ENCODE assay signal across 12 mouse cellular contexts in genomic region chr5:129065946-129066345, GRCm38 (mm10). TPM values are rescaled to one million over a fixed set of nuclear protein-coding genes. Genes with fewer than 3 reads are reported as not detected.
DNase-seq lines count a peak whose midpoint lies in the region; ATAC-seq and TF ChIP-seq lines count a peak whose summit lies in the region.
"Had no signal": no experiment of that assay in that cellular context is flagged by ENCODE, and none has a peak within 500 bp of the region (broad histone marks: within the 10 kb centered on the region; RNA-seq: fewer than 3 reads in every experiment).

No protein-coding gene starts in this region.

- peaks cover 0 to 33% of the 10 kb centered on the region in 2 experiments; a peak in 2 of 4 replicates for H3K4me1 ChIP-seq in CH12.LX (ENCODE audit: control insufficient read depth in 1 of 2, insufficient read depth in 2 of 2)
- H3K4me1 ChIP-seq in lung, postnatal 0 days (ENCODE audit: insufficient read depth, low read depth, low read length): no peaks in the 10 kb centered on the region
- H3K4me1 ChIP-seq in hindbrain, embryonic 12.5 days: peaks cover 10% of the 10 kb centered on the region

- TF ChIP-seq EP300 in CH12.LX (IDR thresholded peaks at IDR 0.05; ENCODE audit: low read length): no peak
- no peak for TF ChIP-seq EP300 in lung, postnatal 0 days (IDR thresholded peaks at IDR 0.05)

- TF ChIP-seq CTCF in CH12.LX (conservative IDR thresholded peaks at IDR 0.05 in 1 of 2, IDR thresholded peaks at IDR 0.05 in 1 of 2; ENCODE audit: low read depth in 2 of 2, low read length in 2 of 2): no peak
- TF ChIP-seq CTCF in lung, postnatal 0 days (IDR thresholded peaks at IDR 0.05): no peak

- H3K79me2 ChIP-seq in CH12.LX (replicated peaks; ENCODE audit: control insufficient read depth, extremely low read depth, insufficient read depth, poor library complexity, severe bottlenecking): no peaks in the 10 kb centered on the region

- H3K27me3 ChIP-seq in CH12.LX (replicated peaks): peaks cover 19% of the 10 kb centered on the region
- H3K27me3 ChIP-seq in lung, postnatal 0 days (replicated peaks; ENCODE audit: insufficient read depth, low read length): 0 out of 2 replicates have a peak, but pooled peaks cover 4% of the 10 kb centered on the region
- H3K27me3 ChIP-seq in hindbrain, embryonic 12.5 days: peaks cover 5% of the 10 kb centered on the region

- dilution Hi-C loops in CH12.LX (cut with MboI; ENCODE audit: extremely low pct_ligation_motif_present, extremely low pct_unique_long_range_greater_than_20kb, low sequenced_read_pairs): no loop called here

- H3K9me3 ChIP-seq in CH12.LX (replicated peaks; ENCODE audit: low read length): no peaks in the 10 kb centered on the region
- H3K9me3 ChIP-seq in lung, postnatal 0 days (ENCODE audit: low read length): no peaks in the 10 kb centered on the region
- H3K9me3 ChIP-seq in hindbrain, embryonic 12.5 days (replicated peaks): no peaks in the 10 kb centered on the region
- H3K9me3 ChIP-seq: limb, embryonic 12.5 days had no signal

- no peak for TF ChIP-seq POLR2A in CH12.LX (IDR thresholded peaks at IDR 0.05; ENCODE audit: low read depth, low read length)

- H3K27ac ChIP-seq in CH12.LX (ENCODE audit: insufficient read depth, low read depth): no peak overlapping the region
- H3K27ac ChIP-seq in lung, postnatal 0 days (ENCODE audit: low read length): no peak overlapping the region
- H3K27ac ChIP-seq in hindbrain, embryonic 12.5 days: no peak overlapping the region
- H3K27ac ChIP-seq: limb, embryonic 12.5 days had no signal

- H3K4me3 ChIP-seq in CH12.LX (replicated peaks in 1 of 3; ENCODE audit: low read depth in 2 of 3, low read length in 2 of 3, poor library complexity in 1 of 3): no peak overlapping the region
- H3K4me3 ChIP-seq in lung, postnatal 0 days (ENCODE audit: low read depth, low read length): no peak overlapping the region
- no peak overlapping the region for H3K4me3 ChIP-seq in hindbrain, embryonic 12.5 days
- H3K4me3 ChIP-seq: limb, embryonic 12.5 days had no signal

- H3K9ac ChIP-seq in CH12.LX (ENCODE audit: insufficient read depth, low read depth): no peak overlapping the region
- H3K9ac ChIP-seq in lung, postnatal 0 days (replicated peaks; ENCODE audit: low read depth): no peak overlapping the region
- H3K9ac ChIP-seq in hindbrain, embryonic 12.5 days: no peak overlapping the region
- H3K9ac ChIP-seq: limb, embryonic 12.5 days had no signal

- DNase-seq in 3134 (ENCODE audit: extremely low read depth, insufficient read length, low spot score): peak; percentile 63
- DNase-seq in CH12.LX (ENCODE audit: extremely low read depth): peak; percentile 39
- peak; percentile 75 for DNase-seq in gastrocnemius, postnatal 14 days
- peak; percentile 73 for DNase-seq in lung, postnatal 0 days (ENCODE audit: low spot score)
- DNase-seq in spleen, postnatal 10 days (ENCODE audit: low spot score in 2 of 2): no peak
- DNase-seq in right cerebral cortex, postnatal 25 days: no peak
- no peak for DNase-seq in cerebellum, postnatal 4 days (ENCODE audit: low spot score in 2 of 2)
- DNase-seq: cerebellum, postnatal 36 days; kidney, adult 8-10 months; thymus, postnatal 36 days had no signal

- H3K36me3 ChIP-seq in CH12.LX (replicated peaks in 1 of 2; ENCODE audit: control insufficient read depth in 1 of 2, insufficient read depth in 1 of 2, low read length in 1 of 2): no peaks in the 10 kb centered on the region
- H3K36me3 ChIP-seq in lung, postnatal 0 days (ENCODE audit: insufficient read depth, low read length): no peaks in the 10 kb centered on the region
- no peaks in the 10 kb centered on the region for H3K36me3 ChIP-seq in hindbrain, embryonic 12.5 days
- H3K36me3 ChIP-seq: limb, embryonic 12.5 days had no signal

- 40% methylated on average over 9 of the region's 9 CpGs for WGBS in lung, postnatal 0 days
- WGBS in hindbrain, embryonic 12.5 days: 82% methylated on average over 9 of the region's 9 CpGs

- no peak for TF ChIP-seq RAD21 in CH12.LX (IDR thresholded peaks at IDR 0.05; ENCODE audit: low read depth, low read length)

- in situ Hi-C loops in CH12.LX (cut with MboI; ENCODE audit: low pct_ligation_motif_present, low pct_unique_long_range_greater_than_20kb, low sequenced_read_pairs): loop anchor here (10.0 kb wide), 2 partner anchors 289 to 519 kb away; partner anchors contain the start of gene Mmp17

- intact Hi-C loops in gastrocnemius, postnatal 14 days (cut with DNase I; ENCODE audit: low total_unique reads): no loop called here

- peak; percentile 68 for ATAC-seq in lung, postnatal 0 days
- ATAC-seq in hindbrain, embryonic 12.5 days (ENCODE audit: low FRiP score): no peak

- no peak overlapping the region for H3K4me2 ChIP-seq in CH12.LX (ENCODE audit: insufficient read depth, low read depth, poor library complexity, severe bottlenecking)
- no peak overlapping the region for H3K4me2 ChIP-seq in lung, postnatal 0 days (replicated peaks; ENCODE audit: low read depth, low read length)
- no peak overlapping the region for H3K4me2 ChIP-seq in hindbrain, embryonic 12.5 days (replicated peaks)
- H3K4me2 ChIP-seq: limb, embryonic 12.5 days had no signal

TF ChIP-seq in CH12.LX, 34 proteins besides CTCF, POLR2A, EP300 and RAD21:
- TF ChIP-seq ELF1 (IDR thresholded peaks at IDR 0.05; ENCODE audit: low read depth, low read length) (no peak), JUN (IDR thresholded peaks at IDR 0.05; ENCODE audit: insufficient read depth, low read depth, low read length) (no peak), IRF4 (IDR thresholded peaks at IDR 0.05; ENCODE audit: low read depth, low read length) (no peak), TBP (conservative IDR thresholded peaks at IDR 0.05; ENCODE audit: low read depth, low read length) (no peak), KAT2A (IDR thresholded peaks at IDR 0.05; ENCODE audit: insufficient replicate concordance, low read length) (no peak), POLR2AphosphoS2 (IDR thresholded peaks at IDR 0.05; ENCODE audit: low read depth, low read length) (no peak), UBTF (IDR thresholded peaks at IDR 0.05; ENCODE audit: low read depth, low read length) (no peak), ETS1 (conservative IDR thresholded peaks at IDR 0.05; ENCODE audit: low read depth, low read length) (no peak)

RNA-seq across cellular contexts. Expression of gene Adgrd1, which starts 30.6 kb away (rescaled TPM):
- 0.04 TPM in 1 of 2 replicates, not detected in the other for total RNA-seq in CH12.LX (2012; rRNA removed)
- 0.05 and 0.07 TPM in 2 replicates for total RNA-seq in CH12.LX (2014; rRNA removed)
- 0.11 TPM in 1 of 2 replicates, not detected in the other for polyA plus RNA-seq in CH12.LX (2012; ENCODE audit: insufficient read length, low read depth)
- total RNA-seq in gastrocnemius, postnatal 14 days (2021): 1 to 10 TPM; 4.4 to 6.1 TPM
- polyA plus RNA-seq in lung, postnatal 0 days (2015; fragmentation: Nextera tagmentation; extraction: Ambion mirVana): 1.5 and 1.8 TPM in 2 replicates
- polyA plus RNA-seq in hindbrain, embryonic 12.5 days (2016; fragmentation: Nextera tagmentation; extraction: Ambion mirVana): 0.09 TPM in 2 replicates
- polyA plus RNA-seq: limb, embryonic 12.5 days had no signal

RNA-seq across cellular contexts. Expression of gene Ran, which starts 46.1 kb away (rescaled TPM):
- total RNA-seq in CH12.LX (2012; rRNA removed) (847 and 977 TPM in 2 replicates), CH12.LX (2014; rRNA removed) (1,083 and 1,183 TPM in 2 replicates)
- 1,512 and 1,664 TPM in 2 replicates for polyA plus RNA-seq in CH12.LX (2012; ENCODE audit: insufficient read length, low read depth)
- total RNA-seq in gastrocnemius, postnatal 14 days (2021): 10 to 100 TPM; 75.3 to 78.2 TPM
- polyA plus RNA-seq in lung, postnatal 0 days (2015; fragmentation: Nextera tagmentation; extraction: Ambion mirVana): 126 and 138 TPM in 2 replicates
- polyA plus RNA-seq in hindbrain, embryonic 12.5 days (2016; fragmentation: Nextera tagmentation; extraction: Ambion mirVana): 542 and 547 TPM in 2 replicates

RNA-seq across cellular contexts. Expression of gene Stx2, which starts 57.6 kb away (rescaled TPM):
- 3.4 and 5.2 TPM in 2 replicates for total RNA-seq in CH12.LX (2012; rRNA removed)
- 0.74 and 1.2 TPM in 2 replicates for total RNA-seq in CH12.LX (2014; rRNA removed)
- 1.9 and 2.5 TPM in 2 replicates for polyA plus RNA-seq in CH12.LX (2012; ENCODE audit: insufficient read length, low read depth)
- total RNA-seq in gastrocnemius, postnatal 14 days (2021): 10 to 100 TPM in 1 of 2 experiments, 1 to 10 TPM in 1; 8.7 to 10.4 TPM
- 15.1 and 18.2 TPM in 2 replicates for polyA plus RNA-seq in lung, postnatal 0 days (2015; fragmentation: Nextera tagmentation; extraction: Ambion mirVana)
- polyA plus RNA-seq in hindbrain, embryonic 12.5 days (2016; fragmentation: Nextera tagmentation; extraction: Ambion mirVana): 30.8 and 32.7 TPM in 2 replicates

Comparison
In these comparisons a context has a peak if more than half of its experiments do, and no peak if none do; other contexts are left out.
1. DNase-seq: peak in 3134 (single experiment), CH12.LX (single experiment), gastrocnemius, postnatal 14 days (single experiment) and lung, postnatal 0 days (single experiment); none in spleen, postnatal 10 days (0 of 2), right cerebral cortex, postnatal 25 days (single experiment) and cerebellum, postnatal 4 days (0 of 2).